Mouse (Mus musculus) liver, adult 2 months (tissue): ENCODE measurements around the gene Iffo1. TPM values are rescaled to one million over a fixed set of nuclear protein-coding genes. Genes with fewer than 3 reads are reported as not detected.
A peak's percentile ranks its signal among the peaks of the same experiment; 100 is the strongest.

ENCODE experiments used
- DNase-seq: peaks from one replicate; pipeline ENCODE4 v3.0.0-alpha.2; 2011; ENCODE audit warnings: low read depth, low spot score; ENCODE audit errors: extremely low read depth
- H3K27ac ChIP-seq: fragments of 200-500 bp; replicated peaks from 2 replicates; pipeline ENCODE4 v1.5.1; 2012; ENCODE audit warnings: low read depth, mild to moderate bottlenecking, control low read depth, inconsistent platforms, low read length; ENCODE audit not compliant: insufficient read depth
- H3K27me3 ChIP-seq: fragments of 200-500 bp; 2 replicates; pipeline ENCODE4 v1.6.1; 2012; ENCODE audit warnings: mild to moderate bottlenecking, moderate library complexity, low read length, inconsistent platforms; ENCODE audit not compliant: control insufficient read depth, insufficient read depth
- H3K36me3 ChIP-seq: fragments of 200-500 bp; 2 replicates; pipeline ENCODE4 v1.6.1; 2012; ENCODE audit warnings: low read length, inconsistent platforms; ENCODE audit not compliant: control insufficient read depth, insufficient read depth
- H3K4me1 ChIP-seq: fragments of 200-500 bp; 2 replicates; pipeline ENCODE4 v1.6.1; 2011; ENCODE audit warnings: low read length; ENCODE audit not compliant: control insufficient read depth, insufficient read depth
- H3K4me3 ChIP-seq: fragments of 200-500 bp; 2 replicates; pipeline ENCODE4 v1.5.1; 2011; ENCODE audit warnings: low read depth, mild to moderate bottlenecking, control low read depth, low read length, moderate library complexity; ENCODE audit not compliant: insufficient read depth
- H3K79me2 ChIP-seq: fragments of 200-500 bp; 2 replicates; pipeline ENCODE4 v1.6.1; 2012; ENCODE audit warnings: inconsistent platforms, mild to moderate bottlenecking, low read length, moderate library complexity; ENCODE audit not compliant: control insufficient read depth, insufficient read depth
- H3K9ac ChIP-seq: fragments of 200-500 bp; 2 replicates; pipeline ENCODE4 v1.6.1; 2012; ENCODE audit warnings: low read depth, mild to moderate bottlenecking, control low read depth, inconsistent platforms, low read length
- CTCF ChIP-seq: fragments of 200-500 bp; IDR thresholded peaks from 2 replicates; pipeline ENCODE4 v1.5.1; 2011; ENCODE audit warnings: low read depth, low read length, control low read depth
- POLR2A ChIP-seq: fragments of 200-500 bp; IDR thresholded peaks from 2 replicates; pipeline ENCODE4 v1.6.1; 2011; ENCODE audit warnings: low read length, control low read depth; ENCODE audit not compliant: insufficient read depth; ENCODE audit errors: extremely low read depth
- WGBS: fragments of 180-500 bp; shearing (Covaris S2); methylation state at CpG from one replicate; pipeline ENCODE4 v1.1.7; 2018; 5-methylcytosine and 5-hydroxymethylcytosine counted together
- polyA plus RNA-seq: library from polyadenylated mRNA; depleted of rRNA; stranded (reverse); fragments of >200 nt; gene quantifications from 2 replicates; pipeline ENCODE4 v1.2.3, GENCODE M21; 2012
- total RNA-seq: library from RNA; depleted of rRNA; stranded (reverse); fragments of >200 nt; gene quantifications from 2 replicates; pipeline ENCODE4 v1.2.3, GENCODE M21; 2014

The Iffo1 gene
- total and polyA plus RNA-seq, 2 experiments, result 2.5 to 9.9 TPM

GRCm38 (mm10) chr6:125153682-125154081 is 8.6 kb downstream of the Iffo1 start:
- WGBS, result 81% methylated on average over 4 of the region's 4 CpGs

DNA sequence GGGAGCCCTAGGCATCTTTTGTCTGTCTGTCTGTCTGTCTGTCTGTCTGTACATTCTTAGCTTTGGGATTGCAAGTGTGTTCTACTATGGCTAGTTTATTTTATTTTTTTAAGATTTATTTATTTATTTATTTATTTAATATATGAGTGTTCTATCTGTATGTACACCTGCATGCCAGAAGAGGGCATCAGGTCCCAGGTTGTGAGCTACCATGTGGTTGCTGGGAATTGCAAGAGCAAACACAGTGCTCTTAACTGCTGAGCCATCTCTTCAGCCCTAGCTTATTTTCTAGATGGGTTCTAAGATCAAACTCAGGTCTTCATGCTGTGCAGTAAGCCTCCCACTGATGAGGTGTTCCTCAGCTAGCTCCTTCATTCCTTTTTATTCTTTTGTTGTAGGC is 9.5 kb downstream of the Iffo1 start:
- Histone ChIP-seq H3K4me1 (no peaks in the 10 kb centered on the region), H3K79me2 (no peaks in the 10 kb centered on the region; the same call in 1 of the 2 replicates), H3K36me3 (no peaks in the 10 kb centered on the region), H3K27me3 (no peaks in the 10 kb centered on the region), H3K9ac (no peak overlapping the region), H3K27ac (no peak overlapping the region), H3K4me3 (no peak overlapping the region)
- TF ChIP-seq CTCF (peak; percentile 51; the same call in 1 of the 2 replicates), POLR2A (no peak)
- DNase-seq, result peak; percentile 48

More at GRCm38 (mm10) chr6:125153682-125154081, 8.6 kb downstream of the Iffo1 start:
- H3K27me3 ChIP-seq, result no peaks in the 10 kb centered on the region
- H3K9ac ChIP-seq, result no peak overlapping the region
- no peak overlapping the region for H3K27ac ChIP-seq
- H3K79me2 ChIP-seq, result no peaks in the 10 kb centered on the region; the same call in 1 of the 2 replicates
- H3K36me3 ChIP-seq, result no peaks in the 10 kb centered on the region
- TF ChIP-seq CTCF (no peak), POLR2A (no peak)
- peaks cover 4% of the 10 kb centered on the region for H3K4me1 ChIP-seq
- DNase-seq, result no peak
- no peak overlapping the region for H3K4me3 ChIP-seq

DNA sequence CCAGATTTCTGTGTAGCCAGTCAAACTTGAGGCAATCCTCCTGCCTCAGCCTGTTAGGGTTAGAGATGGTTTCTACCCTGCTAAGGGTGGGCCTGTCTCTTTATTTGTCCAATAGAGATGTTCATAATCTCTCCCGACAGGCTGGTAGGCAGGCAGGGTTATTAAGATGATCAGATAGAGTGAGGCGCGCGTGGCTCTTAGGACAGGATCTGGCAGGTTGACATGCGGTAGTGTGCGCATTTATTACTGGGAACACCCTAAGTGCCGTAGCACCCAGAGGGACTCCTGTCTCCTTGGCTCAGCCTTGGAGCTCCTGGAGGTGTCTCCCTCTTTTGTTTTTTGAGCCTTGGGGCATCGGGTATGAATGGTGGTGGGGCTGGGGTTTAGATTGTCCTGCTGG is 10.2 kb downstream of the Iffo1 start:
- H3K4me3 ChIP-seq, result no peak overlapping the region
- H3K27ac ChIP-seq, result no peak overlapping the region
- no peaks in the 10 kb centered on the region for H3K4me1 ChIP-seq
- no peaks in the 10 kb centered on the region; the same call in 1 of the 2 replicates for H3K79me2 ChIP-seq
- no peaks in the 10 kb centered on the region for H3K36me3 ChIP-seq
- no peaks in the 10 kb centered on the region for H3K27me3 ChIP-seq
- no peak for DNase-seq
- 93% methylated on average over 8 of the region's 8 CpGs for WGBS
- H3K9ac ChIP-seq, result no peak overlapping the region
- TF ChIP-seq POLR2A, result no peak
- no peak for TF ChIP-seq CTCF

DNA sequence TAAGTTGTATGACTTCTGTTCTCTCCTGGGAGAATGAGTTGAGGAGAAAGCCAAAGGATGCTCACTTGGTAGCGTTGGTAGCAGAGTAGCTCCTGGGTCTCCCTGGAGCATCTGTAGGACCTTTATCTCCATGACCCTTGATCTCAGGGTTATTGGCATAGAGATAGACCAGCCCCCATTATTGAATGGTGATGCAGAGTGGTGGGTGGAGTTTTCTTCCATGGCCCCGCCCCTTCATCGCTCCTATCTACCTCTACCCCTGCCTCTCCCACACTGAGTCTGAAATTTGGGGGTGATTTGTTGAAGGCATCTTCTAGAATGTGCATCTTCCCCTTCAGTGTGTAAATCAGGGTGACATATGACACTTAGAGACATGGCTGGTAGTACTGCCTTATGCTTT is 11.4 kb downstream of the Iffo1 start:
- Histone ChIP-seq H3K79me2 (no peaks in the 10 kb centered on the region; the same call in 1 of the 2 replicates), H3K27me3 (no peaks in the 10 kb centered on the region), H3K4me3 (no peak overlapping the region), H3K9ac (no peak overlapping the region), H3K27ac (no peak overlapping the region), H3K4me1 (no peaks in the 10 kb centered on the region), H3K36me3 (no peaks in the 10 kb centered on the region)
- TF ChIP-seq CTCF, result no peak
- TF ChIP-seq POLR2A, result no peak
- WGBS, result 39% methylated on average over 3 of the region's 3 CpGs
- DNase-seq, result peak; percentile 40

- no peak for TF ChIP-seq CTCF
- no peak for TF ChIP-seq POLR2A
Observed at GRCm38 (mm10) chr6:125156903-125157614, 12.0 kb downstream of the Iffo1 start.

GRCm38 (mm10) chr6:125158944-125159492 is 14.0 kb downstream of the Iffo1 start:
- 92% methylated on average over 15 of the region's 15 CpGs for WGBS
- H3K9ac ChIP-seq, result no peak overlapping the region
- no peaks in the 10 kb centered on the region for H3K27me3 ChIP-seq
- H3K36me3 ChIP-seq, result peaks cover 6% of the 10 kb centered on the region
- no peaks in the 10 kb centered on the region for H3K79me2 ChIP-seq
- TF ChIP-seq POLR2A (no peak), CTCF (no peak)
- H3K4me3 ChIP-seq, result no peak overlapping the region
- no peak for DNase-seq
- no peak overlapping the region for H3K27ac ChIP-seq
- peaks cover 2% of the 10 kb centered on the region; the same call in 1 of the 2 replicates for H3K4me1 ChIP-seq

More at GRCm38 (mm10) chr6:125156903-125157614, 12.0 kb downstream of the Iffo1 start:
- Histone ChIP-seq H3K27me3 (no peaks in the 10 kb centered on the region), H3K27ac (no peak overlapping the region), H3K79me2 (no peaks in the 10 kb centered on the region; the same call in 1 of the 2 replicates), H3K4me3 (no peak overlapping the region), H3K9ac (no peak overlapping the region), H3K36me3 (no peaks in the 10 kb centered on the region), H3K4me1 (no peaks in the 10 kb centered on the region)
- no peak for DNase-seq
- WGBS, result 51% methylated on average over 7 of the region's 7 CpGs
